In genomic region chr11:98360866-98361521, GRCm38 (mm10) we compare ENCODE assay signal across 9 mouse cellular contexts. TPM values are rescaled to one million over a fixed set of nuclear protein-coding genes. Genes with fewer than 3 reads are reported as not detected.
DNase-seq lines count a peak whose midpoint lies in the region; ATAC-seq and TF ChIP-seq lines count a peak whose summit lies in the region.
"Had no signal": no experiment of that assay in that cellular context is flagged by ENCODE, and none has a peak within 500 bp of the region (broad histone marks: within the 10 kb centered on the region; RNA-seq: fewer than 3 reads in every experiment).

No protein-coding gene starts in this region.

- peaks cover 7% of the 10 kb centered on the region for H3K4me1 ChIP-seq in embryonic facial prominence, embryonic 11.5 days (ENCODE audit: control insufficient read depth, insufficient read depth, low read length)
- peaks cover 48% of the 10 kb centered on the region for H3K4me1 ChIP-seq in intestine, embryonic 16.5 days (ENCODE audit: control insufficient read depth, insufficient read depth, low read length)
- H3K4me1 ChIP-seq in neural tube, embryonic 12.5 days: peaks cover 43% of the 10 kb centered on the region

- H3K9me3 ChIP-seq in embryonic facial prominence, embryonic 11.5 days (replicated peaks; ENCODE audit: control insufficient read depth, low read length): no peaks in the 10 kb centered on the region
- H3K9me3 ChIP-seq in intestine, embryonic 16.5 days (ENCODE audit: control insufficient read depth, low read length): no peaks in the 10 kb centered on the region
- no peaks in the 10 kb centered on the region for H3K9me3 ChIP-seq in neural tube, embryonic 12.5 days

- DNase-seq in layer of hippocampus, adult 2 months (ENCODE audit: low spot score in 2 of 2): no peak
- DNase-seq in layer of hippocampus, adult 18-20 months (ENCODE audit: low spot score in 2 of 2): no peak
- no peak for DNase-seq in embryonic facial prominence, embryonic 11.5 days (ENCODE audit: low spot score)
- DNase-seq in layer of hippocampus, adult 11-12 months (ENCODE audit: low spot score): no peak
- DNase-seq in adrenal gland, adult 18-20 months (ENCODE audit: low spot score in 2 of 2): no peak
- no peak for DNase-seq in gastrocnemius, adult 18-20 months (ENCODE audit: low spot score)
- DNase-seq: thymus, adult 2 months had no signal

- no peak for ATAC-seq in embryonic facial prominence, embryonic 11.5 days (replicated peaks; ENCODE audit: insufficient number of reproducible peaks, low FRiP score, low TSS enrichment, low read depth)
- no peak for ATAC-seq in intestine, embryonic 16.5 days
- no peak for ATAC-seq in neural tube, embryonic 12.5 days (ENCODE audit: low FRiP score, low read depth)

- no peaks in the 10 kb centered on the region for H3K27me3 ChIP-seq in embryonic facial prominence, embryonic 11.5 days (ENCODE audit: control insufficient read depth, insufficient read depth, low read length)
- no peaks in the 10 kb centered on the region for H3K27me3 ChIP-seq in intestine, embryonic 16.5 days (replicated peaks; ENCODE audit: control insufficient read depth, insufficient read depth, low read length)
- no peaks in the 10 kb centered on the region for H3K27me3 ChIP-seq in neural tube, embryonic 12.5 days (replicated peaks)

- H3K4me2 ChIP-seq in embryonic facial prominence, embryonic 11.5 days (ENCODE audit: low read depth, low read length): 0 out of 2 replicates have a peak overlapping the region, but pooled peaks have one; percentile 4
- H3K4me2 ChIP-seq in intestine, embryonic 16.5 days (ENCODE audit: low read depth, low read length): no peak overlapping the region
- H3K4me2 ChIP-seq in neural tube, embryonic 12.5 days (replicated peaks): peak overlapping the region; percentile 38

- H3K27ac ChIP-seq in layer of hippocampus, adult 2 months: peak overlapping the region; percentile 79
- H3K27ac ChIP-seq in embryonic facial prominence, embryonic 11.5 days (replicated peaks; ENCODE audit: low read depth, low read length): 0 out of 2 replicates have a peak overlapping the region, but pooled peaks have one; percentile 13
- H3K27ac ChIP-seq in intestine, embryonic 16.5 days (ENCODE audit: low read length): 0 out of 2 replicates have a peak overlapping the region, but pooled peaks have one; percentile 31
- peak overlapping the region; percentile 66 for H3K27ac ChIP-seq in neural tube, embryonic 12.5 days

- H3K4me3 ChIP-seq in layer of hippocampus, adult 2 months: no peak overlapping the region
- no peak overlapping the region for H3K4me3 ChIP-seq in embryonic facial prominence, embryonic 11.5 days (ENCODE audit: low read depth, low read length)
- no peak overlapping the region for H3K4me3 ChIP-seq in intestine, embryonic 16.5 days (ENCODE audit: low read length)
- no peak overlapping the region for H3K4me3 ChIP-seq in neural tube, embryonic 12.5 days

- H3K36me3 ChIP-seq in embryonic facial prominence, embryonic 11.5 days (replicated peaks; ENCODE audit: control insufficient read depth, insufficient read depth, low read depth, low read length): no peaks in the 10 kb centered on the region
- no peaks in the 10 kb centered on the region for H3K36me3 ChIP-seq in intestine, embryonic 16.5 days (ENCODE audit: control insufficient read depth, insufficient read depth, low read length)
- no peaks in the 10 kb centered on the region for H3K36me3 ChIP-seq in neural tube, embryonic 12.5 days

- H3K9ac ChIP-seq in embryonic facial prominence, embryonic 11.5 days (replicated peaks; ENCODE audit: low read length): peak overlapping the region; percentile 37
- peak overlapping the region; percentile 15; the same call in 1 of the 2 replicates for H3K9ac ChIP-seq in intestine, embryonic 16.5 days (ENCODE audit: low read depth, low read length)
- H3K9ac ChIP-seq in neural tube, embryonic 12.5 days: peak overlapping the region; percentile 30

- 32% methylated on average over 9 of the region's 9 CpGs for WGBS in embryonic facial prominence, embryonic 11.5 days
- WGBS in intestine, embryonic 16.5 days: 58% methylated on average over 9 of the region's 9 CpGs
- 40% methylated on average over 9 of the region's 9 CpGs for WGBS in neural tube, embryonic 12.5 days

- no peak for TF ChIP-seq CTCF in layer of hippocampus, adult 2 months (conservative IDR thresholded peaks at IDR 0.05)

RNA-seq across cellular contexts. Expression of gene Stard3, which starts 2.8 kb away (rescaled TPM):
- total RNA-seq in layer of hippocampus, adult 2 months (2021): 10 to 100 TPM; 32.9 to 35.5 TPM
- total RNA-seq in layer of hippocampus, adult 18-20 months (2021): 10 to 100 TPM; 35.3 to 36.7 TPM
- 31.1 and 33.8 TPM in 2 replicates for polyA plus RNA-seq in embryonic facial prominence, embryonic 11.5 days (2014; fragmentation: Nextera tagmentation; extraction: Ambion mirVana)
- 44.8 and 44.9 TPM in 2 replicates for polyA plus RNA-seq in intestine, embryonic 16.5 days (2015; fragmentation: Nextera tagmentation; extraction: Ambion mirVana)
- 45.7 and 47.4 TPM in 2 replicates for polyA plus RNA-seq in neural tube, embryonic 12.5 days (2016; fragmentation: Nextera tagmentation; extraction: Ambion mirVana)
- 10 to 100 TPM; 23.4 to 24.4 TPM for total RNA-seq in adrenal gland, adult 18-20 months (2021)
- 10 to 100 TPM; 11.1 to 13.6 TPM for total RNA-seq in gastrocnemius, adult 18-20 months (2021)

RNA-seq across cellular contexts. Expression of gene Ppp1r1b, which starts 12.8 kb away (rescaled TPM):
- 10 to 100 TPM; 55.9 to 56.2 TPM for total RNA-seq in layer of hippocampus, adult 2 months (2021)
- 10 to 100 TPM; 59.9 to 65.4 TPM for total RNA-seq in layer of hippocampus, adult 18-20 months (2021)
- polyA plus RNA-seq in embryonic facial prominence, embryonic 11.5 days (2014; fragmentation: Nextera tagmentation; extraction: Ambion mirVana): 0.24 and 0.31 TPM in 2 replicates
- 91.7 and 92.3 TPM in 2 replicates for polyA plus RNA-seq in intestine, embryonic 16.5 days (2015; fragmentation: Nextera tagmentation; extraction: Ambion mirVana)
- polyA plus RNA-seq in neural tube, embryonic 12.5 days (2016; fragmentation: Nextera tagmentation; extraction: Ambion mirVana): 0.13 and 0.40 TPM in 2 replicates
- total RNA-seq in adrenal gland, adult 18-20 months (2021): under 1 TPM; 0.27 to 0.32 TPM
- total RNA-seq in gastrocnemius, adult 18-20 months (2021): under 1 TPM; 0.18 to 0.31 TPM

RNA-seq across cellular contexts. Expression of gene Tcap, which starts 22.6 kb away (rescaled TPM):
- 1 to 10 TPM in 1 of 2 experiments, under 1 TPM in 1; 0.92 to 1.0 TPM for total RNA-seq in layer of hippocampus, adult 2 months (2021)
- under 1 TPM; 0.92 to 0.96 TPM for total RNA-seq in layer of hippocampus, adult 18-20 months (2021)
- polyA plus RNA-seq in embryonic facial prominence, embryonic 11.5 days (2014; fragmentation: Nextera tagmentation; extraction: Ambion mirVana): 0.29 and 0.46 TPM in 2 replicates
- polyA plus RNA-seq in intestine, embryonic 16.5 days (2015; fragmentation: Nextera tagmentation; extraction: Ambion mirVana): 0.28 TPM in 1 of 2 replicates, not detected in the other
- polyA plus RNA-seq in neural tube, embryonic 12.5 days (2016; fragmentation: Nextera tagmentation; extraction: Ambion mirVana): 2.7 and 2.9 TPM in 2 replicates
- 1 to 10 TPM in 1 of 2 experiments, not detected in 1; 3.5 TPM for total RNA-seq in adrenal gland, adult 18-20 months (2021)
- 1,000 to 10,000 TPM; 3,864 to 4,194 TPM for total RNA-seq in gastrocnemius, adult 18-20 months (2021)

RNA-seq across cellular contexts. Expression of gene Pnmt, which starts 25.3 kb away (rescaled TPM):
- total RNA-seq in layer of hippocampus, adult 2 months (2021): not detected
- under 1 TPM in 1 of 2 experiments, not detected in 1; 0.37 TPM for total RNA-seq in layer of hippocampus, adult 18-20 months (2021)
- 0.18 and 0.24 TPM in 2 replicates for polyA plus RNA-seq in embryonic facial prominence, embryonic 11.5 days (2014; fragmentation: Nextera tagmentation; extraction: Ambion mirVana)
- 0.16 TPM in 1 of 2 replicates, not detected in the other for polyA plus RNA-seq in intestine, embryonic 16.5 days (2015; fragmentation: Nextera tagmentation; extraction: Ambion mirVana)
- polyA plus RNA-seq in neural tube, embryonic 12.5 days (2016; fragmentation: Nextera tagmentation; extraction: Ambion mirVana): 0.49 and 1.2 TPM in 2 replicates
- total RNA-seq in adrenal gland, adult 18-20 months (2021): 100 to 1,000 TPM; 313 to 497 TPM
- 1 to 10 TPM; 1.2 to 8.2 TPM for total RNA-seq in gastrocnemius, adult 18-20 months (2021)

RNA-seq across cellular contexts. Expression of gene Neurod2, which starts 31.5 kb away (rescaled TPM):
- total RNA-seq in layer of hippocampus, adult 2 months (2021): 100 to 1,000 TPM; 163 to 165 TPM
- 100 to 1,000 TPM; 158 to 159 TPM for total RNA-seq in layer of hippocampus, adult 18-20 months (2021)
- 0.13 and 0.24 TPM in 2 replicates for polyA plus RNA-seq in embryonic facial prominence, embryonic 11.5 days (2014; fragmentation: Nextera tagmentation; extraction: Ambion mirVana)
- polyA plus RNA-seq in intestine, embryonic 16.5 days (2015; fragmentation: Nextera tagmentation; extraction: Ambion mirVana): 0.05 TPM in 1 of 2 replicates, not detected in the other
- polyA plus RNA-seq in neural tube, embryonic 12.5 days (2016; fragmentation: Nextera tagmentation; extraction: Ambion mirVana): 10.0 and 11.2 TPM in 2 replicates
- not detected for total RNA-seq in adrenal gland, adult 18-20 months (2021)
- not detected for total RNA-seq in gastrocnemius, adult 18-20 months (2021)

Comparison
In these comparisons a context has a peak if more than half of its experiments do, and no peak if none do; other contexts are left out.
1. H3K27ac ChIP-seq: peak in every context shown above with its lines; median percentile 79 in layer of hippocampus, adult 2 months; 66 in neural tube, embryonic 12.5 days; 31 in intestine, embryonic 16.5 days; 13 in embryonic facial prominence, embryonic 11.5 days.
2. RNA of gene Ppp1r1b, which starts 12.8 kb away (total RNA-seq): 59.9 to 65.4 TPM in layer of hippocampus, adult 18-20 months and 55.9 to 56.2 TPM in layer of hippocampus, adult 2 months; 0.27 to 0.32 TPM in adrenal gland, adult 18-20 months and 0.18 to 0.31 TPM in gastrocnemius, adult 18-20 months; every median in the first group is over 10 times any median in the second.
3. RNA of gene Tcap, which starts 22.6 kb away (total RNA-seq): 3,864 to 4,194 TPM in gastrocnemius, adult 18-20 months; 3.5 TPM in adrenal gland, adult 18-20 months, 0.92 to 1.0 TPM in layer of hippocampus, adult 2 months and 0.92 to 0.96 TPM in layer of hippocampus, adult 18-20 months; every median in the first group is over 100 times any median in the second.
4. Peak in every context shown above with its lines, with median percentiles within 50 percentile points of each other: H3K9ac ChIP-seq.